Mouse (Mus musculus) lung, postnatal 25 days (tissue): ENCODE results near the gene Trim38.

Source experiments
- DNase-seq: peaks from one replicate; pipeline ENCODE4 v3.0.0; 2022; ENCODE audit warnings: low spot score

Trim38 gene

DNA sequence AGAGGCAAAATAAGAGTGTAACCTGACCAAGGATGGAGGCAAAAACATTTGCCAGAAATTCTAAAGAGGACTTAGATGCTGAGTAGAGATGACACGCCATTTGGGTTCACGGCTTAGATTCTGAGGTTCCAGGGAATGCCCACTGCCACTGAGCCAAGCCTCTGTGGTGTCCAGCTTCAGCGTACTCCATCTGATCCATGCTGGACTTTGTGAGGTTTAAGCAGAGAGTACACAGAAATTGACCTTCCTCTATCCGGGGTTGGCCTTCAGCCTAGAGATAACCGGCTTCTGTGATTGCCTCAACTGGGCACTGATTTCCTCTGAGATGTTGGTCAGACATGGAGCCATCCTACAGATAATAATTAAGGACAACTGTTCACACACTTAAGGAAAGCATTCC is 66.9 kb downstream of the Trim38 start:
- DNase-seq: no peak

DNA sequence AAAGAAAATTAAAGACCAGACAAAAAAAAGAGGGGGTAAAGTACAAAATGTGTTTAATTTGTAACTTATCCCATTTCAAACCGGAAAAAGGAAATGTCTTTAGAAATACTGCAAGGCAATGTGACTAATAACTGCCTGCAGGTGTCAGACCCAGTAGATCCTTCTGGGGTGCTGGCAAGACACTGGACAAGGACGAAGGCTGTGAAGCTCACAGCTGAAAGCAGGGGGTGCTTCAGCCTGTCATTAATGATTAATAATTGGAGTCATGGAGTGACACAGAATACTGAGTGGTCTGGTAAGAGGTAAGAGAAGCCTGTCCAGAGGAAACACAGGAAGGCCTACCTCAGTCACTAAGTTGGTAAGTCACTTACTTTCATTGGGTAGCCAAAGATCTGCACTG is 69.6 kb downstream of the Trim38 start, which contains the start of gene Slc17a3:
TSS of gene Slc17a3 (plus strand) at position 127 of the 400 bp plus-strand sequence.
- DNase-seq: no peak
